Mouse (Mus musculus) erythroblast, embryonic 14.5 days (primary cell): Measurements from ENCODE around the gene Lancl1. TPM values are rescaled to one million over a fixed set of nuclear protein-coding genes. Genes with fewer than 3 reads are reported as not detected.

Source experiments
- H3K27me3 ChIP-seq: 2 replicates; pipeline ENCODE4 v1.6.1; 2012; ENCODE audit warnings: inconsistent platforms; ENCODE audit not compliant: control insufficient read depth
- H3K36me3 ChIP-seq: 2 replicates; pipeline ENCODE4 v1.6.1; 2012; ENCODE audit warnings: mild to moderate bottlenecking, inconsistent platforms; ENCODE audit not compliant: control insufficient read depth
- H3K4me1 ChIP-seq: 2 replicates; pipeline ENCODE4 v1.6.1; 2012; ENCODE audit warnings: inconsistent platforms; ENCODE audit not compliant: control insufficient read depth
- H3K4me3 ChIP-seq: replicated peaks from 2 replicates; pipeline ENCODE3; 2012; ENCODE audit warnings: moderate library complexity, mild to moderate bottlenecking, inconsistent platforms
- H3K9me3 ChIP-seq: 2 replicates; pipeline ENCODE4 v1.6.1; 2012; ENCODE audit warnings: low read length, inconsistent platforms, mixed read lengths; ENCODE audit not compliant: control insufficient read depth
- GATA1 ChIP-seq: IDR thresholded peaks from 2 replicates; pipeline ENCODE4 v1.6.1; 2012; ENCODE audit warnings: low read length, inconsistent platforms, mixed read lengths
- TAL1 ChIP-seq: IDR thresholded peaks from 3 replicates; pipeline ENCODE4 v1.6.1; 2012; ENCODE audit warnings: low read length, inconsistent platforms, mixed read lengths
- polyA plus RNA-seq: library from polyadenylated mRNA; stranded (reverse); fragments of >175 nt; gene quantifications from 2 replicates; pipeline ENCODE4 v1.2.3, GENCODE M21; 2012

Gene Lancl1
- 0.55 and 0.72 TPM in 2 replicates for polyA plus RNA-seq

DNA sequence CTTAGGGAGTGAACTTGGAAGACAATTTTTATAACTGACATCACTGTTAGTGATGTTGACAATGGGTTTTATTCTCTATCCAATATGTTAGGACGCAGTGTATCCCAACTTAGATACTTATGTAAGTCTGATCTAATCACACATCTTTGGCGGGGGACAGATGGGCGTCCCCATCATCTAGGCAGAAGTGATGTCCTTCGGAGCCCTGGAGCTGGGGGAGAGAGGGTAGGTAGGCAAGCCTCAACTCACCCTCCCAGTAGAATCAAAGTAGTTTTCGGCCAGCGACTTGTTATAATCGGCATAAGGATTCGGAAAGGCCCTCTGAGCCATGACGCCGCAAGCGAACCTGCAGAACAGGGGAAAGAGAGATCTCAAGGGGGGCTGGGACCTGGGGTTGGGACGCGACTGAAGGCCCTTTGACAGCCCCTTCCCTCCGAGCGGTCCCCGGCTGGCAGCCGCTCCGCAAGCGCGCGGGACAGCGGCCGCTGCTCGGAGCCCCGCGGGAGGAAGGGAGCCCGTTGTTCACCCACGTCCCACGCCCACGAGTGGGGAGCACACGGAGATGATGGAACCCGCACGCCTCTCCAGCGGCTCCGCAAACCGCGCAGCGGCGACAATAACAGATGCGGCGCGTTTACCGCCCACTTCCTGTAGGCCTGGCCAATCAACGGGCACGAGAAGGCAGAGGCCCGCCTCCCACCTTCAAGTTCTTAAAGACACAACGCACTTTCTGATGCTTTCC lies at the start of gene Lancl1:
Lancl1 (minus strand) TSS at position 627 of the 742 bp plus-strand sequence.
- peak within 1 kb of the TSS; percentile 76 for H3K4me3 ChIP-seq
- no peaks in the 10 kb centered on the region for H3K27me3 ChIP-seq
- H3K4me1 ChIP-seq = peaks cover 19% of the 10 kb centered on the region
- H3K9me3 ChIP-seq = no peaks in the 10 kb centered on the region
- TF ChIP-seq GATA1 (no peak), TAL1 (no peak)
- peaks cover 21% of the 10 kb centered on the region for H3K36me3 ChIP-seq

DNA sequence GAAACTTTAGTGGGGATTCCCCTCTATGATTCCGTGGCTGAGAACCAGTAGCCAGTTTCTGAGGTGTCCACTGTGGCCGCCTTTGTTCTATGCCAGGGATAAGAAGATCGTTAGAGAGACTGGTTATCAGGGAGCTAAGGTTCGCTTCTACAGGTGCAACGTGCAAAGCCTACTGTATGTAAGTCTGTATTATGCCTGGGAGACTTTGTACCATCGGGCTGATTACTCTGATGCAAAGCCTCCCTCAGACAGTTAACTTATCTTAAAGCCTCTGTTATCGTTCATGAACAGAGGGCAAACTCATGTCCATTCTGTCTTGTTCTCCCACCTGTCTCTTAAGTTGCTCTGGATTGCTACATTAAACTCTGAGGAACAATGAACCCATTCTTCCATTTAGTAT lies 40.5 kb upstream of the Lancl1 start:
- no peaks in the 10 kb centered on the region for H3K4me1 ChIP-seq
- no peak overlapping the region for H3K4me3 ChIP-seq
- H3K36me3 ChIP-seq = no peaks in the 10 kb centered on the region
- H3K27me3 ChIP-seq = no peaks in the 10 kb centered on the region
- no peaks in the 10 kb centered on the region for H3K9me3 ChIP-seq
- TF ChIP-seq TAL1 (no peak), GATA1 (no peak)

DNA sequence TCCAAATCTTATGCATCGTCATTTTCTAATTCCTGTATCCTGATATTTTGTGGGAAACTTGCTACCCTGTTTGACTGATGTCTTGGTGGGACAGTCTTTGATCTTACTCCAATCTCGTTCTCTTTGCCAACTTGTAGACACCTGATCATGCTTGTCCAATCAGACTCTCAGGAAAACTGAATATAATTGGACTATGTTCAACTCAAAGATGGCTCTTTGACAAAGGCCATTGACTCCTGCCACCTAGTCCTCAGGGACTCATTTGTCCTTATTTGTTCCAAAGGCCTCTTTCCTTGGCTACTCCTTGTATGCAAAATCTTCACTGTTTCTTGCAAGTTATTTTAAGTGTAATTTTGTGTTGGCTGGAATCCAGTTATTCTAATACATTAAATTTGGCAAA lies 40.0 kb upstream of the Lancl1 start:
- H3K4me1 ChIP-seq = no peaks in the 10 kb centered on the region
- H3K36me3 ChIP-seq = no peaks in the 10 kb centered on the region
- no peaks in the 10 kb centered on the region for H3K27me3 ChIP-seq
- no peak overlapping the region for H3K4me3 ChIP-seq
- H3K9me3 ChIP-seq = no peaks in the 10 kb centered on the region
- TF ChIP-seq TAL1 = no peak
- no peak for TF ChIP-seq GATA1

DNA sequence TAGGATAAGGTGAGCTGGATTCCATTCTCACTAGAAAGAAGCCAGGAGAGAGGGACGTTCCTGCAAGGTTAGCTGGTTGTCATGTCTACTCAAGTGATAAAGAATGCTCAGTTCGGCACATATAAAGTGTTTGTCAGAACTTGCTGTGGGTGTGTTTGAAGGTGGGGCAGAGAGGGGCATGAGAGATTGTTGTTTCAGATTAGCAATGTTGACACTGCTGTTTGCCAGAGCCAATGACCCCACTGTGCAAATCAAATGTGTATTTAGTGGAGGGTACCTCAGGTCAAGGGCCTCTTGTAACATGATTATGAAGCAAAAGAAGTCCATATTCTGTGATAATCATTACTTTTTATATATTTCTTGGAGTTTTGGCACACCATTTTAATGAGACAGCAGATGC lies 39.1 kb upstream of the Lancl1 start:
- Histone ChIP-seq H3K27me3 (no peaks in the 10 kb centered on the region), H3K4me1 (no peaks in the 10 kb centered on the region), H3K36me3 (no peaks in the 10 kb centered on the region), H3K4me3 (no peak overlapping the region), H3K9me3 (no peaks in the 10 kb centered on the region)
- no peak for TF ChIP-seq TAL1
- TF ChIP-seq GATA1 = no peak

DNA sequence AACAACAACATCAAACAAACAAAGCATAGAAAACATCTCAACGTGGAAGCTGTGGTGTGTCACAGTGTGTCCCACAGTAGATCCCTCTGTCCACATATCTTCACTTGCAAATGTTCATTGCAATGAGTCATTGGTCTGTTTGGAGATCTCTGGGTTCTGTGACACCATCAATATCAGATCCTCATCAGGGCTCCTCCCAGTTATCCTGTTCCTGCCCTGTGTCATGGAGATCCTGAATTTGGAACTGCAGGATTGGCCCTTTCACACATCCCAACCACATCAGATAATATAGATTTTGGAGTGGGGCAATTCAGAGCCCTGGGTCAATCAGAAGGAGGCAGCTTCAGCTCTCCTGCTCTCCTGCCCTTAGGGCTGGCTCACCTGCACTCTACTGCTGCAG lies 28.9 kb upstream of the Lancl1 start:
- H3K9me3 ChIP-seq = no peaks in the 10 kb centered on the region
- H3K36me3 ChIP-seq = no peaks in the 10 kb centered on the region
- no peaks in the 10 kb centered on the region for H3K27me3 ChIP-seq
- H3K4me1 ChIP-seq = no peaks in the 10 kb centered on the region
- no peak overlapping the region for H3K4me3 ChIP-seq
- TF ChIP-seq GATA1 = no peak
- no peak for TF ChIP-seq TAL1

DNA sequence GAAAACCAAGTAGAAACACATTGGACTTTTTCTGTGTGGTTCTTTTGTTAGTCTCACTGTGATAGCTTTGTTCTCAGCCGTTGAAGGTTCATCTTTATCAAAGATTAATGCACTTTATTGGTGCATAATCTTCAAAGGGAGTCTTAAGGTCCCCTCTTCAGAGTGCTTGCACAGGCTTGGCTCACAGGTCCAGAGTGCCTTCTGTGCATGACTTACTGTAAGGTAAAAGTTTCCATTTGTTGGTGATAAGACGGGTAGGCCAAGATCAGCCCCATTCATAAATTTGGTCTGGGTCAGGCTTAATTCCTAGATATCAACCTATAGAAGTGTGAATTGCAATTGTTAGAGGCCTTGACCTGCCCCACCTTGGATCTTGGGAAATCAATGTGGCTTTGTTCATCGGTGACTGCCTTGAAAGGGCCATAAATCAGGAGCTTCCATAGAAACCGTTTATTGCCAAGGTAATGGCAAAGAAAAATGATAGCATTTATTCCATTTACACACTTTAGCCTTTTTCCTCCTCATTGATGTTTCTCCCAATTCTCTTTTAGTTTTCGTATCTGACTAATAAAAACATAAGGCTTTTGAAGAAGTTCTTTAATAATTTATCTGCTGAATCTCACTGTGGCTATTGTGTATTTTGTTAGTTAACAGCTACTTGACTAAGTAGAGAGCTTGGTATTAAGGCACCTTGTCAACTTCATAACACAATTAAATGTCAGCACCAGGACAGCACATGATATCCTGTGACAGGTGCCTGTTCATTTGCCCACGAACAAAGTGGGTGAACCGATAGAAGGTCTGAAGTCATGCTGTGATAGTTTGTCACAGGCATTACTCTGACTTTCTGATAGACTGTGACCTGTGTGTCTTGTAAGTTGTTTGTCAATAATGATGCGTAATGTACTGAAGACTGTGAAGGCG lies 26.9 kb upstream of the Lancl1 start:
- Histone ChIP-seq H3K4me3 (no peak overlapping the region), H3K27me3 (no peaks in the 10 kb centered on the region), H3K9me3 (no peaks in the 10 kb centered on the region), H3K4me1 (no peaks in the 10 kb centered on the region), H3K36me3 (no peaks in the 10 kb centered on the region)
- TF ChIP-seq GATA1 (no peak), TAL1 (no peak)

DNA sequence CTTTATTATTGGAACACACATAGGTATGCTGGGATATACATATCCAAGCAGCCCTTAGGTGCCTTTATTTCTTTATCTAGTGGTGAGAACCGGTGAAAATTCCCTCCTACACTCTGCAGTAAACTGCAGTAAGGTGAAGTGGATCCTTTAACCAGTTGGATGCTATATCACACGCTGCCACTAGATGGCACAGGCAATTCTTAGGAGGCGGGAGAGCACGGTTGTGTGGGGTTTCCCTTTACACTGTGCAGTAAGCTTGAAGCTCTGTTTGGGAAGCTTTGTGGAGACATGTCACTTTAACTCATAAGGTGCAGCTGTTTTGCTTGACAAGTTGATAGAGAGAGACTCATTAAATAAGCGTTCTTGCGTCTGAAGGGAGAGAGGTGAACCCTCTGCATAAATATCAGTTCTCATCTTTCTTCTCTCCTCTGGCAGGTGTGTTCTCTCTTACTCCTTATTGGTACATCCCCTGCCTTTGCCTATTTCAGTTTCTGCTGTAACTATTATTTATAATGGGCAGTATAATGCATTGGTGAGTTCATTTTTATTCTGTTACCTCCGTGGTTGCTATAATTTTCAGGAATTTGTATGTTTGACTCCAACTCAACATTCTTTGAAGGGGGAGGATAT lies 22.9 kb upstream of the Lancl1 start:
- H3K9me3 ChIP-seq = no peaks in the 10 kb centered on the region
- H3K4me3 ChIP-seq = no peak overlapping the region
- no peaks in the 10 kb centered on the region for H3K36me3 ChIP-seq
- no peaks in the 10 kb centered on the region for H3K27me3 ChIP-seq
- TF ChIP-seq TAL1 (no peak), GATA1 (no peak)
- H3K4me1 ChIP-seq = no peaks in the 10 kb centered on the region

DNA sequence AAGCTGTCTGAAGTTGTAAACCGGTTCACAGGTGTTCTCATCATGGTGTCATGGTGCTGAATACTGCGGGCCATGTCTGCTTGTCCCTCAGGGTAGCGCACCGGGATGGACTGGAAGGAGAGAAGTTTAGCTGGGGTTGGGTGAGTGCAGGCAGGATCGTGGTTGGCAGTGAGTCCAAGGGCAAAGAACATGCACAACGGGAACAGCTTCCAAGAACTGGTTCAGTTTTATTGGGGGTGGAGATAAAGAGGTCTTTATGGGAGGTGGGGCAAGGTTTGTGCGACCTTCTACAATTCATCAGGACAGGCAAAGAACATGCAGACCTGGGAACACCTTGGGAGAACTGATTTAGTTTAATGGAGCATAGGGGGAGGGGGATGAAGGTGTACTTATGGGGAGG lies 17.1 kb upstream of the Lancl1 start:
- no peak for TF ChIP-seq TAL1
- TF ChIP-seq GATA1 = no peak
- Histone ChIP-seq H3K27me3 (no peaks in the 10 kb centered on the region), H3K36me3 (no peaks in the 10 kb centered on the region), H3K9me3 (no peaks in the 10 kb centered on the region), H3K4me1 (no peaks in the 10 kb centered on the region), H3K4me3 (no peak overlapping the region)

DNA sequence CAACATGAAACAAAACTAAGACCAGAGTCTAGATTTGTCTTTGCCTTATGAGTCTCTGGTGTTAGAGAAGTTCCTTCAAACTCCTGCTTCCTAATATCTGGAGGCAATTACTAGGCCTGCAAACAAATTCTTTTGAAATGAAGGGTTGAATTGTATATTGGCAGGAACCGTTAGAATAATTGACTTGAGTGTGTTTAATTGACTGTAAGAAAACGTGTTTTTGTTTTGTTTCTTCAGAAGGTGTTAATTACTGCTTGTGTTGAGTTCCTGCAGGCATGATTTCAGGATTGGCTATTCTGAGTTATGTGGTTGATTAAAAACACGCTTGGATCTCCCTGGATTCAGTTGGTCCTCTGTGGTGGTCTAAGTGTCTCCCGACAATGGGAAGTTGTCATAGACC lies 14.0 kb upstream of the Lancl1 start:
- Histone ChIP-seq H3K27me3 (no peaks in the 10 kb centered on the region), H3K4me3 (no peak overlapping the region), H3K9me3 (no peaks in the 10 kb centered on the region), H3K36me3 (no peaks in the 10 kb centered on the region), H3K4me1 (no peaks in the 10 kb centered on the region)
- no peak for TF ChIP-seq TAL1
